Mouse (Mus musculus): ENCODE results near the gene Sez6l.

Sez6l gene

GRCm38 (mm10) chr5:112586071-112586470 lies 9.1 kb upstream of the Sez6l start:
- no peak for DNase-seq (ENCODE audit: extremely low read depth, insufficient read length, low spot score)

- no peak for DNase-seq (ENCODE audit: extremely low read depth, insufficient read length, low spot score)
Measured at GRCm38 (mm10) chr5:112584155-112584769, 7.3 kb upstream of the Sez6l start.

- DNase-seq (ENCODE audit: extremely low read depth, insufficient read length, low spot score) = no peak
Measured at GRCm38 (mm10) chr5:112583304-112583703, 6.3 kb upstream of the Sez6l start.

GRCm38 (mm10) chr5:112577750-112578149 lies 765 bp upstream of the Sez6l start:
- DNase-seq (ENCODE audit: extremely low read depth, insufficient read length, low spot score) = no peak

GRCm38 (mm10) chr5:112576361-112576992 lies 508 bp downstream of the Sez6l start:
- DNase-seq (ENCODE audit: extremely low read depth, insufficient read length, low spot score) = no peak

GRCm38 (mm10) chr5:112575151-112575915 lies 1.7 kb downstream of the Sez6l start:
- DNase-seq (ENCODE audit: extremely low read depth, insufficient read length, low spot score) = no peak

- DNase-seq (ENCODE audit: extremely low read depth, insufficient read length, low spot score) = no peak
Measured at GRCm38 (mm10) chr5:112573916-112574315, 3.1 kb downstream of the Sez6l start.

- no peak for DNase-seq (ENCODE audit: extremely low read depth, insufficient read length, low spot score)
Measured at GRCm38 (mm10) chr5:112572217-112572616, 4.8 kb downstream of the Sez6l start.

GRCm38 (mm10) chr5:112565489-112565888 lies 11.5 kb downstream of the Sez6l start:
- DNase-seq (ENCODE audit: extremely low read depth, insufficient read length, low spot score) = no peak

- no peak for DNase-seq (ENCODE audit: extremely low read depth, insufficient read length, low spot score)
Measured at GRCm38 (mm10) chr5:112565083-112565482, 11.9 kb downstream of the Sez6l start.

GRCm38 (mm10) chr5:112560869-112561499 lies 16.0 kb downstream of the Sez6l start:
- no peak for DNase-seq (ENCODE audit: extremely low read depth, insufficient read length, low spot score)

GRCm38 (mm10) chr5:112560139-112560538 lies 16.8 kb downstream of the Sez6l start:
- DNase-seq (ENCODE audit: extremely low read depth, insufficient read length, low spot score) = no peak

- DNase-seq (ENCODE audit: extremely low read depth, insufficient read length, low spot score) = no peak
Measured at GRCm38 (mm10) chr5:112557396-112557795, 19.6 kb downstream of the Sez6l start.

GRCm38 (mm10) chr5:112556640-112557039 lies 20.3 kb downstream of the Sez6l start:
- DNase-seq (ENCODE audit: extremely low read depth, insufficient read length, low spot score) = no peak

- DNase-seq (ENCODE audit: extremely low read depth, insufficient read length, low spot score) = no peak
Measured at GRCm38 (mm10) chr5:112554508-112554907, 22.5 kb downstream of the Sez6l start.

GRCm38 (mm10) chr5:112552786-112553185 lies 24.2 kb downstream of the Sez6l start:
- no peak for DNase-seq (ENCODE audit: extremely low read depth, insufficient read length, low spot score)

- DNase-seq (ENCODE audit: extremely low read depth, insufficient read length, low spot score) = no peak
Measured at GRCm38 (mm10) chr5:112551975-112552728, 24.8 kb downstream of the Sez6l start.

GRCm38 (mm10) chr5:112548846-112549620 lies 28.0 kb downstream of the Sez6l start:
- no peak for DNase-seq (ENCODE audit: extremely low read depth, insufficient read length, low spot score)

- DNase-seq (ENCODE audit: extremely low read depth, insufficient read length, low spot score) = no peak
Measured at GRCm38 (mm10) chr5:112546771-112547170, 30.2 kb downstream of the Sez6l start.

GRCm38 (mm10) chr5:112538295-112538694 lies 38.7 kb downstream of the Sez6l start:
- DNase-seq (ENCODE audit: extremely low read depth, insufficient read length, low spot score) = no peak

Data from 3134 (cell line).